Mouse (Mus musculus) CH12.LX (cell line): ENCODE measurements at regions not wholly inside any gene's neighbourhood (a gene's known extent, or its start where the extent isn't known, plus 50 kb on each side); places are given as distances from the start of the nearest gene placed in this dataset.

Experiments
- DNase-seq: peaks from one replicate; pipeline ENCODE4 v3.0.0-alpha.2; 2013; ENCODE audit errors: extremely low read depth
- H3K27ac ChIP-seq: 2 replicates; pipeline ENCODE4 v1.5.1; 2012; ENCODE audit warnings: low read depth, mild to moderate bottlenecking, control low read depth, moderate library complexity; ENCODE audit not compliant: insufficient read depth
- H3K27me3 ChIP-seq: replicated peaks from 2 replicates; pipeline ENCODE3; 2012; ENCODE audit warnings: inconsistent platforms
- H3K36me3 ChIP-seq, 2 experiments: replicated peaks in 1 of 2; 2 replicates each; pipeline versions ENCODE3 to v1.6.1; 2012; ENCODE audit warnings: inconsistent platforms in 1 of 2, low read length in 1 of 2, mild to moderate bottlenecking in 1 of 2, mixed read lengths in 1 of 2, moderate library complexity in 1 of 2; ENCODE audit not compliant: control insufficient read depth in 1 of 2, insufficient read depth in 1 of 2
- H3K4me1 ChIP-seq, 2 experiments: 2 replicates each; pipeline ENCODE4 v1.6.1; 2012; ENCODE audit warnings: inconsistent platforms in 1 of 2, moderate library complexity in 1 of 2; ENCODE audit not compliant: insufficient read depth in 2 of 2, control insufficient read depth in 1 of 2
- H3K4me2 ChIP-seq: 2 replicates; pipeline ENCODE4 v1.6.1; 2012; ENCODE audit warnings: low read depth, mild to moderate bottlenecking, control low read depth; ENCODE audit not compliant: poor library complexity, insufficient read depth, severe bottlenecking
- H3K4me3 ChIP-seq, 3 experiments: fragments of 150-350 bp in 1 of 3; sonication (generic) in 1 of 3; replicated peaks in 1 of 3; 2 replicates each; pipeline versions ENCODE3 to v1.5.1; 2011 to 2012; ENCODE audit warnings: low read depth in 2 of 3, low read length in 2 of 3, mild to moderate bottlenecking in 2 of 3, moderate library complexity in 2 of 3, control low read depth in 1 of 3, improper control_type of control experiment in 1 of 3, inconsistent platforms in 1 of 3, mixed read lengths in 1 of 3; ENCODE audit not compliant: poor library complexity in 1 of 3
- H3K79me2 ChIP-seq: replicated peaks from 2 replicates; pipeline ENCODE4 v1.6.1; 2012; ENCODE audit warnings: mild to moderate bottlenecking, moderate library complexity; ENCODE audit not compliant: control insufficient read depth, poor library complexity, insufficient read depth, severe bottlenecking; ENCODE audit errors: extremely low read depth
- H3K9ac ChIP-seq: 2 replicates; pipeline ENCODE4 v1.6.1; 2012; ENCODE audit warnings: low read depth, mild to moderate bottlenecking, control low read depth, moderate library complexity; ENCODE audit not compliant: insufficient read depth
- H3K9me3 ChIP-seq: replicated peaks from 2 replicates; pipeline ENCODE3; 2012; ENCODE audit warnings: low read length, inconsistent platforms, mixed read lengths
- BHLHE40 ChIP-seq: IDR thresholded peaks from 2 replicates; pipeline ENCODE4 v1.6.1; 2011; ENCODE audit warnings: mild to moderate bottlenecking, low read depth, low read length, improper control_type of control experiment
- CHD1 ChIP-seq: IDR thresholded peaks from 2 replicates; pipeline ENCODE4 v1.6.1; 2012; ENCODE audit warnings: low read depth, low read length, improper control_type of control experiment, inconsistent platforms
- CTCF ChIP-seq, 2 experiments: IDR thresholded peaks in 1 of 2; conservative IDR thresholded peaks in 1 of 2; 2 replicates each; pipeline ENCODE4 v1.5.1; 2011 to 2012; ENCODE audit warnings: low read depth in 2 of 2, low read length in 2 of 2, improper control_type of control experiment in 1 of 2, inconsistent platforms in 1 of 2, mild to moderate bottlenecking in 1 of 2, moderate library complexity in 1 of 2
- EP300 ChIP-seq: IDR thresholded peaks from 2 replicates; pipeline ENCODE4 v1.6.1; 2011; ENCODE audit warnings: low read length, improper control_type of control experiment
- GABPA ChIP-seq: IDR thresholded peaks from 2 replicates; pipeline ENCODE4 v1.6.1; 2012; ENCODE audit warnings: low read depth, low read length, improper control_type of control experiment, inconsistent platforms; ENCODE audit not compliant: insufficient replicate concordance
- HCFC1 ChIP-seq: IDR thresholded peaks from 2 replicates; pipeline ENCODE4 v1.6.1; 2012; ENCODE audit warnings: low read depth, mild to moderate bottlenecking, inconsistent platforms, low read length, improper control_type of control experiment
- JUN ChIP-seq: IDR thresholded peaks from 2 replicates; pipeline ENCODE4 v1.6.1; 2011; ENCODE audit warnings: low read depth, mild to moderate bottlenecking, low read length, improper control_type of control experiment, moderate library complexity; ENCODE audit not compliant: insufficient read depth
- MAFK ChIP-seq: IDR thresholded peaks from 2 replicates; pipeline ENCODE4 v1.6.1; 2011; ENCODE audit warnings: low read length, improper control_type of control experiment; ENCODE audit not compliant: insufficient replicate concordance
- MAX ChIP-seq: IDR thresholded peaks from 2 replicates; pipeline ENCODE4 v1.6.1; 2011; ENCODE audit warnings: low read length, improper control_type of control experiment
- MEF2A ChIP-seq: IDR thresholded peaks from 2 replicates; pipeline ENCODE4 v1.6.1; 2014; ENCODE audit warnings: low read depth, mild to moderate bottlenecking, inconsistent platforms, low read length, improper control_type of control experiment, borderline replicate concordance
- MXI1 ChIP-seq: IDR thresholded peaks from 2 replicates; pipeline ENCODE4 v1.6.1; 2011; ENCODE audit warnings: mild to moderate bottlenecking, low read depth, low read length, improper control_type of control experiment
- NELFE ChIP-seq: IDR thresholded peaks from 2 replicates; pipeline ENCODE4 v1.6.1; 2011; ENCODE audit warnings: low read depth, low read length, improper control_type of control experiment
- NRF1 ChIP-seq: IDR thresholded peaks from 2 replicates; pipeline ENCODE4 v1.6.1; 2014; ENCODE audit warnings: low read depth, mild to moderate bottlenecking, inconsistent platforms, low read length, improper control_type of control experiment, moderate library complexity
- RCOR1 ChIP-seq: conservative IDR thresholded peaks from 2 replicates; pipeline ENCODE4 v1.6.1; 2012; ENCODE audit warnings: low read depth, mild to moderate bottlenecking, inconsistent platforms, low read length, improper control_type of control experiment
- SMC3 ChIP-seq: IDR thresholded peaks from 2 replicates; pipeline ENCODE4 v1.6.1; 2011; ENCODE audit warnings: low read depth, low read length, improper control_type of control experiment
- TCF12 ChIP-seq: IDR thresholded peaks from 2 replicates; pipeline ENCODE4 v1.6.1; 2014; ENCODE audit warnings: low read depth, mild to moderate bottlenecking, inconsistent platforms, low read length, improper control_type of control experiment
- UBTF ChIP-seq: IDR thresholded peaks from 2 replicates; pipeline ENCODE4 v1.6.1; 2012; ENCODE audit warnings: low read depth, mild to moderate bottlenecking, inconsistent platforms, low read length, improper control_type of control experiment, moderate library complexity
- ZMIZ1 ChIP-seq: IDR thresholded peaks from 2 replicates; pipeline ENCODE4 v1.6.1; 2012; ENCODE audit warnings: low read depth, mild to moderate bottlenecking, inconsistent platforms, low read length, improper control_type of control experiment
- ZNF384 ChIP-seq: IDR thresholded peaks from 2 replicates; pipeline ENCODE4 v1.6.1; 2012; ENCODE audit warnings: low read depth, low read length, improper control_type of control experiment, inconsistent platforms
- dilution Hi-C: fragments of 300-500 bp; cut with MboI; formaldehyde crosslinking; loops from 2 replicates; pipeline ENCODE4 v1.14.3; 2020; ENCODE audit warnings: low sequenced_read_pairs; ENCODE audit not compliant: extremely low pct_unique_long_range_greater_than_20kb, extremely low pct_ligation_motif_present
- in situ Hi-C: fragments of 300-500 bp; cut with MboI; formaldehyde crosslinking; loops from 3 replicates; pipeline ENCODE4 v1.14.3; 2019; ENCODE audit warnings: low sequenced_read_pairs, low pct_ligation_motif_present, low pct_unique_long_range_greater_than_20kb, mixed read lengths

DNA sequence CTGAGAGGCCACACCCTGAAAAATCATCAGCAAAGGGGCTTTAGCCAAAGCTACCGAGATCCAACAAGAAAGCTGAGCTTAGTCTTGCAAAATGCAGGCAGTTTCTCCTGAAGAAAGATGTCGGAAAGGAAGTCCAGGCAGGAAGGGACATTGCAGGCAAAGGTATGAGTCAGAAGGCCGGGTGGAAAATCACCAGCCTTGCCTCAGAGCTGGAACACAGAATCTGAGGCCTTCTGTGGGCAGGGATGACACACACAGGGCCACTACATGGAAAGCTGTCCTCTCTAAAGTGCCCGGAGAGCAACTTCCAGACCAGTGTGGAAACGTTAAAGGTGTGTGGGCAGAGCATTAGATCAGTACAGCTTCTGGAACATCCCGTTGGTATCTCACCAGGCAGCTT is 438.5 kb downstream of the Vrk1 start:
- TF ChIP-seq UBTF, result no peak
- TF ChIP-seq GABPA, result no peak
- Histone ChIP-seq H3K79me2 (no peaks in the 10 kb centered on the region), H3K36me3 (no peaks in the 10 kb centered on the region), H3K4me2 (no peak overlapping the region), H3K4me1 (no peaks in the 10 kb centered on the region), H3K9me3 (peaks cover 86% of the 10 kb centered on the region), H3K4me3 (no peak overlapping the region), H3K9ac (no peak overlapping the region), H3K27ac (no peak overlapping the region), H3K27me3 (no peaks in the 10 kb centered on the region)
- in situ Hi-C loops (no loop called here), dilution Hi-C loops (no loop called here)
- DNase-seq, result no peak

DNA sequence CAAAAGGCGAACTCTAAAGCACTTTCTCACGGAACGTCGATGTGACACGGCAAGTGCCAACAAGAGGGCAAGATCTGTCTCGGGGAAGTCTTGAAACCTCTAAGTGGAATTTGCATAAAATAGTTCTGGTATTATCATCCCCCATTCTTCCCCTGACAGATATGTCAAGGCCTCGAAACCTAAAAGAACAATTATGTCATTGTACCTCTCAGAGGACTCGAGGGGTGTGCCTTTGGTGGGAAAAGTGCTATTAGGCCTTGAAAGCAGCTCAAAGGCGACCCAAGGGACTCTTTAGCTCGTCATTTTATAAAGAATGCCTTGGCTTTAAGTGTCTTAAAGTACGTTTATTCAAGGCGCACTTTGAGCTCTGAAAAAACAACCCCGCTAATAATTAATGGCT is 443.5 kb downstream of the Vrk1 start:
- no peak overlapping the region for H3K4me3 ChIP-seq
- in situ Hi-C loops, result no loop called here
- peaks cover 87% of the 10 kb centered on the region for H3K9me3 ChIP-seq
- TF ChIP-seq CHD1, result no peak
- no peak for TF ChIP-seq NRF1
- no peak for TF ChIP-seq MEF2A
- no peak for TF ChIP-seq JUN
- no peak for TF ChIP-seq HCFC1
- TF ChIP-seq SMC3, result no peak
- no peak for TF ChIP-seq EP300
- TF ChIP-seq MAX, result no peak
- TF ChIP-seq TCF12, result no peak
- TF ChIP-seq MXI1, result no peak
- no peak for TF ChIP-seq RCOR1
- no peak for TF ChIP-seq MAFK
- TF ChIP-seq ZMIZ1, result no peak
- no peak for TF ChIP-seq BHLHE40
- no peak for TF ChIP-seq CTCF (conservative IDR thresholded peaks at IDR 0.05 in 1 of 2, IDR thresholded peaks at IDR 0.05 in 1 of 2; ENCODE audit: low read depth in 2 of 2, low read length in 2 of 2)
- no peak for TF ChIP-seq NELFE
- TF ChIP-seq ZNF384, result no peak
- dilution Hi-C loops, result no loop called here
- H3K4me1 ChIP-seq, result no peaks in the 10 kb centered on the region
- H3K27me3 ChIP-seq, result no peaks in the 10 kb centered on the region
- H3K4me2 ChIP-seq, result no peak overlapping the region
- no peak overlapping the region for H3K27ac ChIP-seq
- no peaks in the 10 kb centered on the region for H3K36me3 ChIP-seq
- no peaks in the 10 kb centered on the region for H3K79me2 ChIP-seq
- no peak overlapping the region for H3K9ac ChIP-seq
- no peak for DNase-seq
